ENCODE assay signal across 15 mouse cellular contexts in the genomic region with DNA sequence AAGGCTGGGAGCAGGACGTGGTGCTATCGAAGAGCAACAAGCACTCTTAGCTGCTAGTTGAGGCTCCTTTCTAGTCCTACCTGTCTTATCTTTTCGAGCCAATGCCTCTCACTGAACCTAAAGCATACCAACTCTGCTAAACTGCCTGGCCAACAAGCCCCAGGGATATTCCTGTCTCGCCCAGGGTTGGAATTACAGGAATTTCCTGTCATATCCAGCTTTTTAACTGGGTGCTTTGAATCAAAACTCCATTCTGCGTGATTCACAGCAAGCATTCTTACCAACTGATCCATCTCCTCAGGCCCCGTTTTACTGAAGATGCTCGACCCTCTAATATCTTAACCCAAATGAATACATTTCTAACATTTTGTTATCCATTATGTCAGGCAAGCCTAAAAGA.
DNase-seq lines count a peak whose midpoint lies in the region.
"Had no signal": no experiment of that assay in that cellular context is flagged by ENCODE, and none has a peak within 500 bp of the region (broad histone marks: within the 10 kb centered on the region; RNA-seq: fewer than 3 reads in every experiment).

No protein-coding gene starts in this region.

- peak; percentile 60 for DNase-seq in 3T3-L1 (ENCODE audit: low read depth, low spot score)
- DNase-seq in NIH3T3 (ENCODE audit: low read depth) = peak; percentile 13
- peak; percentile 5 for DNase-seq in R1 (ENCODE audit: low read depth, low spot score)
- no peak for DNase-seq in layer of hippocampus, adult 9-11 months
- no peak for DNase-seq in gastrocnemius, postnatal 4 days (ENCODE audit: low spot score in 2 of 2)
- no peak for DNase-seq in adrenal gland, adult 8-10 months
- DNase-seq: adrenal gland, postnatal 10 days; adrenal gland, postnatal 25 days; cerebellum, adult 11 months; cerebellum, adult 18-20 months; cerebellum, adult 8-10 months; cerebellum, adult 9-11 months; cerebellum, postnatal 14 days; cerebellum, postnatal 36 days; embryo, embryonic 11 days had no signal

Comparison
In these comparisons a context has a peak if more than half of its experiments do, and no peak if none do; other contexts are left out.
1. DNase-seq: peak in 3T3-L1 (single experiment), NIH3T3 (single experiment) and R1 (single experiment); none in layer of hippocampus, adult 9-11 months (single experiment), gastrocnemius, postnatal 4 days (0 of 2) and adrenal gland, adult 8-10 months (single experiment).